Mouse (Mus musculus) left cerebral cortex, postnatal 4 days (tissue): ENCODE measurements around the gene Dtx1. TPM values are rescaled to one million over a fixed set of nuclear protein-coding genes. Genes with fewer than 3 reads are reported as not detected.
A peak's percentile ranks its signal among the peaks of the same experiment; 100 is the strongest.

Experiments
- DNase-seq: peaks from one replicate; pipeline ENCODE4 v3.0.0-alpha.2; 2022
- intact Hi-C: fragments of 180-260 bp; cut with DNase I; formaldehyde crosslinking; loops from one replicate; pipeline ENCODE4 v1.15.1; 2025
- total RNA-seq, 2 experiments: library from RNA; stranded (reverse); gene quantifications; 2 replicates each; pipeline ENCODE4 v1.2.3; 2021

Dtx1 gene
- total RNA-seq, 2 experiments from 2014 or later: 122 to 124 TPM

- peak; percentile 67 for DNase-seq
Observed at GRCm38 (mm10) chr5:120706541-120706940, 5.2 kb downstream of the Dtx1 start.

GRCm38 (mm10) chr5:120704421-120704820 is 7.3 kb downstream of the Dtx1 start:
- no peak for DNase-seq
- intact Hi-C loops: no loop called here

More at GRCm38 (mm10) chr5:120706541-120706940, 5.2 kb downstream of the Dtx1 start:
- intact Hi-C loops: no loop called here

GRCm38 (mm10) chr5:120703660-120704059 is 8.1 kb downstream of the Dtx1 start:
- DNase-seq: no peak
- intact Hi-C loops: no loop called here

GRCm38 (mm10) chr5:120702969-120703368 is 8.8 kb downstream of the Dtx1 start:
- DNase-seq: no peak
- intact Hi-C loops: no loop called here

GRCm38 (mm10) chr5:120702421-120702820 is 9.3 kb downstream of the Dtx1 start:
- intact Hi-C loops: no loop called here
- no peak for DNase-seq

- intact Hi-C loops: no loop called here
- DNase-seq: peak; percentile 77
Observed at GRCm38 (mm10) chr5:120700996-120701790, 10.5 kb downstream of the Dtx1 start.

GRCm38 (mm10) chr5:120698801-120699391 is 12.8 kb downstream of the Dtx1 start:
- intact Hi-C loops: no loop called here
- peak; percentile 85 for DNase-seq

- intact Hi-C loops: no loop called here
- DNase-seq: no peak
Observed at GRCm38 (mm10) chr5:120698181-120698580, 13.5 kb downstream of the Dtx1 start.

- intact Hi-C loops: no loop called here
- DNase-seq: no peak
Observed at GRCm38 (mm10) chr5:120696865-120697264, 14.9 kb downstream of the Dtx1 start.

- intact Hi-C loops: no loop called here
Observed at GRCm38 (mm10) chr5:120696057-120696743, 15.5 kb downstream of the Dtx1 start.

GRCm38 (mm10) chr5:120694695-120695074 is 17.0 kb downstream of the Dtx1 start:
- DNase-seq: no peak
- intact Hi-C loops: no loop called here

More at GRCm38 (mm10) chr5:120696057-120696743, 15.5 kb downstream of the Dtx1 start:
- DNase-seq: no peak

GRCm38 (mm10) chr5:120693931-120694694 is 17.6 kb downstream of the Dtx1 start:
- intact Hi-C loops: no loop called here
- DNase-seq: no peak

- no peak for DNase-seq
- intact Hi-C loops: no loop called here
Observed at GRCm38 (mm10) chr5:120692034-120692433, 19.7 kb downstream of the Dtx1 start.

- intact Hi-C loops: no loop called here
Observed at GRCm38 (mm10) chr5:120690417-120690816, 21.3 kb downstream of the Dtx1 start.

GRCm38 (mm10) chr5:120688434-120688833 is 23.3 kb downstream of the Dtx1 start:
- DNase-seq: no peak
- intact Hi-C loops: no loop called here

More at GRCm38 (mm10) chr5:120690417-120690816, 21.3 kb downstream of the Dtx1 start:
- no peak for DNase-seq

GRCm38 (mm10) chr5:120687897-120688296 is 23.8 kb downstream of the Dtx1 start:
- DNase-seq: no peak
- intact Hi-C loops: no loop called here

- DNase-seq: no peak
- intact Hi-C loops: no loop called here
Observed at GRCm38 (mm10) chr5:120687484-120687851, 24.3 kb downstream of the Dtx1 start.

- no peak for DNase-seq
- intact Hi-C loops: no loop called here
Observed at GRCm38 (mm10) chr5:120686749-120687483, 24.8 kb downstream of the Dtx1 start.

GRCm38 (mm10) chr5:120685678-120686077 is 26.0 kb downstream of the Dtx1 start:
- intact Hi-C loops: no loop called here
- DNase-seq: no peak
